Mouse (Mus musculus) urinary bladder, adult 2 months (tissue): ENCODE results near the gene Ptpn1. TPM values are rescaled to one million over a fixed set of nuclear protein-coding genes. Genes with fewer than 3 reads are reported as not detected.

Experiments used
- DNase-seq: peaks from one replicate; pipeline ENCODE4 v3.0.0; 2022; ENCODE audit warnings: low spot score
- polyA plus RNA-seq: library from polyadenylated mRNA; depleted of rRNA; stranded (reverse); fragments of >200 nt; gene quantifications from 2 replicates; pipeline ENCODE4 v1.2.3, GENCODE M21; 2012

Gene Ptpn1
- polyA plus RNA-seq, 1 experiment = 34.5 TPM

DNA sequence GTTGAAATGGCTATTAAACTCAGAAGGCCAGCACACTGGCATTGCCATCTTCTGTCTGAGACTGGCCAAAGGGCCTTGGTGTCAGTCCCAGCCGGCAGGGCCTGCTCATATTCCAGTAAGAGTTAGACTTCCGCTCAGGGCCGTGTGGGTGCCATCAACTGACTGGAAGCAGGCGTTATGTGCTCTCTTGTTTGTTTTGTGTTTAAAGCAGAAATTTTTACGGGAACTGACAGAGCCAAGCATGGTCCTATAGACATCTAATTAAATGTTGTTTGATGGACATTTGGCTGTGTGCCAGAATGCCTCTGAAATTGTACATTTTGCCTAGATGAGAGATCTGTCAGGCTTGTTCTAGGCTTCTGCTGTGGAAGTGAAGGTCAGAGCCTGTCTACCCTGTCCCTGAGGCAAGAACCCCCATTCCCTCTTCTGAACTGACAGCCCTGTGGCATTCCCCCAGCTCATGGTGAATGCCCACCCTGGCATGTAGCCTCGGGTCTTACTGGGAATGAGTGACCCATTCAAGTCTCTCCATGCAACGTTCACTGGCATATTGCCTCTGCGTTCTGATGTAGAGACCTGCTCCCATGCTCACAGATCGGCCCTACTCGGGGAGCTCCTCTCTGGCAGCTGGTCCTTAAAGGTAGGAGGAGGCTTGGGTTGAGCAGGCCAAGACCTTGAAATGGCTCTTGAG lies 38.1 kb downstream of the Ptpn1 start:
- no peak for DNase-seq

DNA sequence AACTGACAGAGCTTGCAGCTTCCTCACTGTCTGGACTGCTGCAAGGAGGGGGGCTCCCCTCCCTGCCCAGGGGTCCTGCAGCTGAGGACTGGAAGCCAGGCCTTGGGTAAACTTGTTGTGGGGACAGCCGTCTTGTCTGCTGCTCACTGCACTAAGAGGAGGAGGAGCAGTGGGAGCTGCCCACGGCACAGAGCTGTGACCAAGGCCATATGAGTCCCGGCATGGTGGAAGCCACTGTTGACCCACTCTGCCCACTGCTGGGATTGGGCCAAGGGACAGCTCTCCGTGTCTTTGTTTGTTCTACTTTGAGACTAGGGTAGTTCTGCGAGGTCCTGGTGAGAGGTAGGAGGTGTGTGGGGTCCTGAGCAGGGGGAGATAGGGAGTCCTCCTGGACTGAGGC lies 40.3 kb downstream of the Ptpn1 start:
- DNase-seq = no peak

- no peak for DNase-seq
Measured at GRCm38 (mm10) chr2:167972809-167973208, 41.0 kb downstream of the Ptpn1 start.

DNA sequence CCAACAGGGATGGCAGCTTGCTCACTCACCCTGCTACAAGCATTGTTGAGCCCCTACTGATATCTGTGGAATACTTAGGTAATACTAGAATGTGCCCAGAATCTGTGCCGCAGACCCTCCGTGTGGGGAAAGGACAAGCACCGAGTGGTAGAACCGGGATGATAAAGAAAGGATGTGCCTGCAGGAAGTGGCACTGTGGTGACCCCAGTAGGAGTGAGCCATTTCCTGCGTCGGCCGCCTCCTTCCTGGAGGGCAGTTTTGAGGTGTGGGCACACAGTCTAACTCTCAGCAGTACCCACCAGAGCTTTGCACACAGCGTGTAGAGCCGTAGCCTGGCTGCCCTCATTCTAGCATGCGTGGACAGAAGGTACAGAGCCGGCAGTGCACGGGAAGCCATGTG lies 43.9 kb downstream of the Ptpn1 start:
- DNase-seq = no peak

GRCm38 (mm10) chr2:167978271-167978670 lies 46.4 kb downstream of the Ptpn1 start:
- no peak for DNase-seq

DNA sequence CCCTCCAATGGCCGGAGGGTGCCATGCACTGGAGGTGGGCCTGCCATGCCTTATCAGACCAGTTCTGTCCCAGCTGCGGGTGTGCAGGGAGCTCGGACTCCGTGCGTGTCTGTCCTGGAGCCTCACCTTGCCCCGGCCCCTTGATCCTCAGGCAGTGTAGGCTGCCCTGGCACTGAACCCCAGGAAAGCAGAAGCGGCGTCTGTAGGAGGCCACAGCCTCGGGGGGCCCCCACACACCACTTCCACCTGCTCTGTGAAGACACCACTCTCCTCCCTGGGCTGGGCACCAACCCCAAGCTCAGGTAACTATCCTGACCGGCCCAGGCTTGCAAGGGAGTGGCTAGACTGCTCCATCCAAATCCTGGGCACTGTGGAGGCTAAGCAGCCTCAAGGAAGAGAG lies 48.5 kb downstream of the Ptpn1 start:
- DNase-seq = no peak

DNA sequence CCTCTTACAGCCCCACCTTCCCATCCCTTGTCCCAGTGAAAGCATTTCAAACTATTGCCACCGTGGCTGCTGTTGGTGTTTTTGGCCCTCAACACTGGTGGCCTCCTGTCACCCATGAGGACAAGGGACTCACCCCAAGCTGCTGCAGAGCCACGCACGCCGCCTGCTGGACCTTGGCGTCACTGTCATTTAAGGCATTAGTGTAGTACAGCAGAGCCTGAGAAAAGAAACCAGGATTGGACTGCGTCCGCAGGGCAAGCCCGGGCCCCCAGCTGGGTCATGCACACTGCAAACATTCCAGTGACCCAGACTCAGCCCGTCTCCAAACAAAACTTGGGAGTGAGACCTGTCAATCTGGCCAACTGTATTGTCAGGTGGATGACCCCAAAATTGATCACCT lies 50.8 kb downstream of the Ptpn1 start:
- DNase-seq = no peak

GRCm38 (mm10) chr2:167984371-167984770 lies 52.5 kb downstream of the Ptpn1 start:
- DNase-seq = no peak

DNA sequence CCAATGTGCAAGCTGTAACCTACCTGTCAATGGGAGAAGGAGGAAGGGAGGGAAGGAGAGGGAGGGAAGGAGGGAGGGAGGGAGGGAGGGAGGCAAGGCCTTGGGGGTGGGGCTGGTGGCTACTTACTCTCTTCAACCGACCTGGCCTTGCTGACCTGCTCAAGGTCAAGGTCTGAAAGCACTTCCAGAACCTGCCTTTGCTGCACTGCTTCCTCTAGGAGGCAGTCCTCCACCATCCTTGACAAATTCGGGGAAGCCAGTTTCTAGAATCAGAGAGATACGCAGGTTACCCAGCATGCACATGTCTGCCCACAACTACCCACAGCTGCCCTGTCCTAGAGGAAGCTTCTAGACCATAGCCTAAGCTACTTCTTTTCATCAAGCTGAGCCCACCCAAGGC lies 53.1 kb downstream of the Ptpn1 start:
- no peak for DNase-seq

DNA sequence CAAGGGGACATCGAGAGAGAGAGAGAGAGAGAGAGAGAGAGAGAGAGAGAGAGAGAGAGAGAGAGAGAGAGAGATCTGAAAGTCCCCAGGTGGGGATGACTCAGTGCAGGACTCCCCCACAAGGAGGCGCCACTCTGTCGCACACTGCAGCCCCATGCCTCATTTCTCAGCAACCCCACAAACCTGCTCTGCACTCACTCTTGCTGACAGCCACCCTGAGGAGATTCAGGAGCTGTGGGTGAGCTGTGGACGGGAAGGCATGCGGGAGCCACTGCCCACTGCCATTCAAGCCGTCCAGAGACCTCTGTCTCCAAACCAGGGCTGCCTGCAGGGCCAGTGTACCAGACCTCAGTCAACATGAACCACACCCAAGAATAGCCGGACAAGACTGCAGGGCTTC lies 54.9 kb downstream of the Ptpn1 start:
- no peak for DNase-seq

DNA sequence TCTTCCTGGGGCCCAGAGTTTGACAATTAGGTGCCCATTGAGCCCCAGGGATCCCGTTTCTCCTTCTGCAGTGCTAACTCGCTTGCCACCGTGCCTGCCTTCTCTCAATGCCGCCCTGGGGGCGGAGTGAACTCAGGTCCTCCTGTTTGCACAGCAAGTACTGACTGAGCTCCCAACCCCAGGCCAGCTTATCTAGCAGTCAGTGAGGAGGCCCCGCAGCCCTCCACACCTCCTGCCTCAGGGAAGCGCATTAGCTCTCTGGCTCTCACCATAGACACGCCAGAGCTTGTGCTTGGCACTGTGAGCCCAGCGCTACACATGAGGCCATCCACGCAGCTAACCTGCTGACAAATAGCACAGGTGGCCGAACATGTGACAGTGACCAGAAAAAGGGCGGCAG lies 55.8 kb downstream of the Ptpn1 start:
- DNase-seq = no peak

DNA sequence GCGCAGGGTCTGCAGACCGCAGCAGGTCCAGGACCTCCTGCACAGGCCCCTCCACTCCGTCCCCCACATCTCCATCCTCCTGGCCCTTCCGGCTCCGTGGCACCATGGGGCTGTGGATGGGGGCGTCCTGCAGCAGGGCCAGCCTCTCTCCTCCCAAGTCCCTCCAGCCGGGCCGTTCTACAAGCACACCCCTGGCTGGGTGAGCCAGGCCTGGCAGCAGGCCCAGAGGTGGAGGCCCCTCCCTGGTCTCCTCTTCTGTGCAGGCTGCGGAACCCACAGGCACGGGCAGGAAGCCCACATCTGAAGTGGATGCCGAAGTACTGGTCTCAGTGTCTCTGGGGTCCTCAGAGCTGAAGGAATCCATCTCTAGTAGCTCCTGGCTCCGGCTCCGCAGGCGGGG lies 57.5 kb downstream of the Ptpn1 start:
- DNase-seq = no peak

- no peak for DNase-seq
Measured at GRCm38 (mm10) chr2:167993260-167993659, 61.4 kb downstream of the Ptpn1 start.

DNA sequence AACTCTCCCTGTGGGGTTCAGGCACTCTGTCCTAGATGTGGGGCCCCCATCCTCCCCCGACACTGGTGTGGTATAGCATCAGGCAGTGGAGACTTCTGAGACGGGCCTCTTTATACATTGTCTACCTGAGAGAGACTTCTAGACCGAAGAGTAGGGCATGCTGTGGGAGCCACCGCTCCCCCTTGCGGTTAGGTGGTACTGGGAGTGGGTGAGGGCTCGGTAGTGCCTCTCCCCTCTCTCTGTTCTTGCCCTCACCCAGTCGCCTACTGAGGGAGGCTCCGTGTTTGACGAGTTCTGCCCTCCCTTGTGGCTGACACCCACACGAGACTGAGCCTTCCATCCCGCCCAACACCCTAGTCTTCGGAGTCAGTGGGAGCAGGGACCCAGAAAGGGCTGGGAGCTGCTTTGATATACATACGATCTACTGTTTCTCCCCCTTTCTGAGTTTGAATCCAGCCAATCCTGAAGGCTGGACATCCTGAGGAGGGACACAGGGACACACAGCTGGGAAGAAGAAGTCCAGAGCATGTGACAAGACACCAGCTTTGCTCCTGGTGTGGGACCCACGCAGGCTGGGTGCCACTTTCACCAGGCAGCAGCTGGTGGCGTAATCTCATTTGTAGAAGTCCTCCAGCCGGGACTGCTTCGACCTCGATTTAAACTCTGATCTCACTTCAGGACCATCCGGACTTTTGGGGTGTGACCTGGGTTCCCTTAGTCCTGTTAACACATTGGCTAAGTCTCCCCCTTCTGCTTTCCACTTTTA lies 64.2 kb downstream of the Ptpn1 start:
- no peak for DNase-seq

DNA sequence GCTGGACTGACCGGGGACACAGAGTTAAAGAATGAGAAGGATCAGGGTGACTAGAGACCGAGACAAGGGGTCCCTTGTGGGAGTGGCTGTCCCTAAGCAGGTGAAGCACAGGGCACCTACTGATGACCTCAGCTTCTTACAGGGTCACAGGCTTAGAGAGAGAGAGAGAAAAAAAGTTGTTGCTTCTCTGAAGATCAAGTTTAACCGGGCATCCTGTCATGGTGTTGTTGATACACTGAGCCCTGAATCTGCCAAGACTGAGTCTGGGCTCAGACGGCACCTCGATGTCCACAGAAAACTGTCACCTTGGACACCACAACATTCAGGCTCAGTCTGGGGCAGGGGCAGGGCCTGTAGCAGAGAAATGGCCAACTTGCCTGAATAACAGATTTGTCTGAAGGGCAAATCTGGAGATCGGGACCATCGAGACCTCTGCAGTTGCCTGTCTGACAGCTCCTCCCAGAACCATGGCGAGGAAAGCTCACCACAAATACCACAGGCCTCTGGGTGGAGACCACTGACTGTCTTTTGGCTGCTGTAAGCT lies 64.9 kb downstream of the Ptpn1 start:
- DNase-seq = no peak

DNA sequence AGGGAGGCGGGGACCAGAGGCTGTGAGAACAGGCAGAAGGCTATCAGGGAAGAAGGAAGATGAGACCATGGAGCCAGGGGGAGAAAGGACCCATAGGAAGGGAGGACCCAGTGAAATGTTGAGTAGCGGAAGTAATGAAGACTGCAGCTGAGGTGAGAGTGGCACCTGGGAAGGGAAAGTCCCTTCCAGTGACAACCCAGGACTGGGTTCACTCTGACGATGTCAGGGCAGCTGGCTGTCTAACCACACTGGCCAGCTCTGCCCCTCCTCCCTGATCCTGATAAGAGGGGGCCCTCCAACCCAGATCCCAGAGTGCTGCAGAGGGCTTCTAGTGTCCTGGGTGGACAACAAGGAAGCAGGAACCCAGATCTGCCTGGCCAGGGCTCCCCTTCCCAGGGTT lies 65.7 kb downstream of the Ptpn1 start:
- DNase-seq = no peak

GRCm38 (mm10) chr2:167999145-167999743 lies 67.4 kb downstream of the Ptpn1 start:
- no peak for DNase-seq

DNA sequence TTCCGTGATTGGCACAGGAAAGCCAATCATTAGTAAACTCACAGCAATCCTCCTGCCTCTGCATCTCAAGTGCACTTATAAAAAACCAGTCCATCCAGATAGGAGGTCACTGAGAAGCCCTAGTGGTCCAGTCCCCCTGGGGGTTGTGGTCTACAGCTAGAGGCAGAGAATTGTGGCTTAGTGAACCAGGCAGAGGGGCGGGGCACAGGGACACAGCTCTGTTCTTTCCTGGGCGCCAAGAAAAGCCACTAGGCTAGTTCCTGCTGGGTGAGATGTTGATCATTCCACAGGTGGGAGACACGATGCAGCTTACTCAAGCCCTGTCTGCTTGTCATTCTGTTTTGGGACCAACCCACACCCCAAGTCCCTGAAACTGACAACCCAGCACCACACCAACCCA lies 70.3 kb downstream of the Ptpn1 start:
- no peak for DNase-seq

DNA sequence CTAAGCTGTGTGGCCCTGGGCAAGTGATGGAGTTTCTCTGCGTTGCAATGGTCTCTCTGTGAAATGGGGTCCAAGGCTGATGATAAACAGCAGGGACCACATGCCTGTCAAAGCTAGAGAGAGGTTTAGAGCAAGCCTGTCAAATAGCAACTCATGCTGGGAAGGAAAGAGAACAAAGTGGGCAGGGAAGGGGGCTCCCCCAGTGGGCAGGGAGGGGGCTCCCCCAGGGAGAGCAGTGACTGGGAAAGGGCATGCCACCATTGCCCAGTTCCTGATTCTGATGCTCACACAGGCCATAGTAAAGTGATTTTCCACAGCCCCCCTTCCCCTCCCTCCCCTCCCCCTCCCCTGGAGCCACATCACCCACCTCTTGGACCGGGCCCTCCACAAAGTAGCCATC lies 71.0 kb downstream of the Ptpn1 start:
- DNase-seq = no peak

GRCm38 (mm10) chr2:168003431-168003830 lies 71.6 kb downstream of the Ptpn1 start:
- DNase-seq = no peak

GRCm38 (mm10) chr2:168004369-168004768 lies 72.5 kb downstream of the Ptpn1 start:
- no peak for DNase-seq

- DNase-seq = no peak
Measured at GRCm38 (mm10) chr2:168005005-168005404, 73.1 kb downstream of the Ptpn1 start.

DNA sequence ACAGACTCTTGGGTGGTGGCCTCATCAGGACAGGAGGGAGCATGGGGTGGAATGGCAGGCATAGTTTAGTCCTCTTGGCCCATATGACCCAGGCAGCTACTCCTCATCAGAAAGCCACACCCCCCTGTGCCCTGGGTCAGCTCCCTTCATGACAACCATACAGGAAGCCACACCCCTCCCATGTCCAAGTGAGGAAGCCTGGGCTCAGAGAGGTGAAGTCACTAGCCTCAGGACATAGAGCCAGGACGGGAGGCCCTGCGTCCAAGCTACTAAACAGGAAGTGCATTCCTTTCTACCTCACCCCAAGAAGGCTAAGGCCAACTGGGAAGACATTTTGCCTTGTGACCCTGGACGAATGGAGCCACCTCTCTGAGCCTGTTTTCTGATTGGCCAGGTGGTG lies 73.8 kb downstream of the Ptpn1 start:
- DNase-seq = no peak
